Mouse (Mus musculus) MEL (cell line): ENCODE results near the gene Rbfox3. TPM values are rescaled to one million over a fixed set of nuclear protein-coding genes. Genes with fewer than 3 reads are reported as not detected.

Experiments used
- DNase-seq: peaks from one replicate; pipeline ENCODE4 v3.0.0; 2011; ENCODE audit warnings: low read depth, low spot score
- H3K27ac ChIP-seq: 2 replicates; pipeline ENCODE4 v1.5.1; 2012; ENCODE audit warnings: low read depth, mild to moderate bottlenecking, control low read depth, low read length, moderate library complexity; ENCODE audit not compliant: control insufficient read depth
- H3K27me3 ChIP-seq, 2 experiments: fragments of 150-350 bp in 1 of 2; sonication (generic) in 1 of 2; 2 replicates each; pipeline ENCODE4 v1.6.1; 2012; ENCODE audit warnings: low read length in 2 of 2, mild to moderate bottlenecking in 2 of 2, improper control_type of control experiment in 1 of 2, moderate library complexity in 1 of 2; ENCODE audit not compliant: insufficient read depth in 2 of 2, control insufficient read depth in 1 of 2
- H3K36me3 ChIP-seq, 2 experiments: 2 replicates each; pipeline ENCODE4 v1.6.1; 2012 to 2014; ENCODE audit warnings: low read length in 2 of 2, improper control_type of control experiment in 1 of 2, inconsistent platforms in 1 of 2, mild to moderate bottlenecking in 1 of 2; ENCODE audit not compliant: insufficient read depth in 2 of 2, control insufficient read depth in 1 of 2
- H3K4me1 ChIP-seq, 2 experiments: fragments of 150-350 bp in 1 of 2; sonication (generic) in 1 of 2; 2 replicates each; pipeline ENCODE4 v1.6.1; 2012; ENCODE audit warnings: low read length in 2 of 2, improper control_type of control experiment in 1 of 2, mild to moderate bottlenecking in 1 of 2; ENCODE audit not compliant: insufficient read depth in 2 of 2, control insufficient read depth in 1 of 2
- H3K4me3 ChIP-seq, 2 experiments: fragments of 150-350 bp in 1 of 2; sonication (generic) in 1 of 2; 2 replicates each; pipeline ENCODE4 v1.5.1; 2012; ENCODE audit warnings: low read depth in 2 of 2, low read length in 2 of 2, mild to moderate bottlenecking in 2 of 2, moderate library complexity in 2 of 2, control low read depth in 1 of 2, improper control_type of control experiment in 1 of 2; ENCODE audit not compliant: control insufficient read depth in 1 of 2, insufficient read depth in 1 of 2
- H3K79me2 ChIP-seq: 2 replicates; pipeline ENCODE4 v1.6.1; 2012; ENCODE audit warnings: mild to moderate bottlenecking, low read length, moderate library complexity; ENCODE audit not compliant: control insufficient read depth, poor library complexity, insufficient read depth
- H3K9ac ChIP-seq: 2 replicates; pipeline ENCODE4 v1.6.1; 2012; ENCODE audit warnings: low read depth, mild to moderate bottlenecking, control low read depth, low read length, moderate library complexity; ENCODE audit not compliant: control insufficient read depth, poor library complexity, severe bottlenecking
- H3K9me3 ChIP-seq: fragments of 150-350 bp; sonication (generic); replicated peaks from 2 replicates; pipeline ENCODE4 v1.6.1; 2012; ENCODE audit warnings: mild to moderate bottlenecking, low read length, improper control_type of control experiment, moderate library complexity; ENCODE audit not compliant: insufficient read depth
- CHD1 ChIP-seq: IDR thresholded peaks from 2 replicates; pipeline ENCODE4 v1.6.1; 2012; ENCODE audit warnings: low read depth, mild to moderate bottlenecking, inconsistent platforms, low read length, improper control_type of control experiment
- CTCF ChIP-seq, 3 experiments: IDR thresholded peaks in 2 of 3; conservative IDR thresholded peaks in 1 of 3; 2 replicates each; pipeline ENCODE4 v1.5.1; 2011 to 2012; ENCODE audit warnings: low read length in 3 of 3, low read depth in 2 of 3, mild to moderate bottlenecking in 2 of 3, improper control_type of control experiment in 1 of 3, inconsistent platforms in 1 of 3, mixed read lengths in 1 of 3, moderate library complexity in 1 of 3; ENCODE audit not compliant: control insufficient read depth in 1 of 3, insufficient read depth in 1 of 3, poor library complexity in 1 of 3, severe bottlenecking in 1 of 3
- E2F4 ChIP-seq: IDR thresholded peaks from 2 replicates; pipeline ENCODE4 v1.6.1; 2011; ENCODE audit warnings: low read depth, low read length, improper control_type of control experiment, borderline replicate concordance
- EP300 ChIP-seq, 2 experiments: IDR thresholded peaks; 2 replicates each; pipeline ENCODE4 v1.6.1; 2011; ENCODE audit warnings: improper control_type of control experiment in 2 of 2, low read length in 2 of 2, low read depth in 1 of 2, mild to moderate bottlenecking in 1 of 2
- GABPA ChIP-seq: IDR thresholded peaks from 2 replicates; pipeline ENCODE4 v1.6.1; 2012; ENCODE audit warnings: low read depth, mild to moderate bottlenecking, inconsistent platforms, low read length, improper control_type of control experiment, moderate library complexity
- KAT2A ChIP-seq: conservative IDR thresholded peaks from 2 replicates; pipeline ENCODE4 v1.6.1; 2012; ENCODE audit warnings: low read depth, low read length, improper control_type of control experiment, inconsistent platforms
- MAFK ChIP-seq: IDR thresholded peaks from 2 replicates; pipeline ENCODE4 v1.6.1; 2011; ENCODE audit warnings: low read depth, mild to moderate bottlenecking, low read length, improper control_type of control experiment, borderline replicate concordance
- MEF2A ChIP-seq: IDR thresholded peaks from 2 replicates; pipeline ENCODE4 v1.6.1; 2014; ENCODE audit warnings: low read depth, mild to moderate bottlenecking, inconsistent platforms, low read length, improper control_type of control experiment; ENCODE audit not compliant: poor library complexity, insufficient replicate concordance, severe bottlenecking; ENCODE audit errors: extremely low read depth
- MYB ChIP-seq: IDR thresholded peaks from 2 replicates; pipeline ENCODE4 v1.6.1; 2011; ENCODE audit warnings: mild to moderate bottlenecking, low read depth, low read length, improper control_type of control experiment
- NELFE ChIP-seq: IDR thresholded peaks from 2 replicates; pipeline ENCODE4 v1.6.1; 2011; ENCODE audit warnings: low read depth, low read length, improper control_type of control experiment
- POLR2A ChIP-seq, 2 experiments: IDR thresholded peaks; 2 replicates each; pipeline ENCODE4 v1.6.1; 2011 to 2012; ENCODE audit warnings: low read length in 2 of 2, mild to moderate bottlenecking in 2 of 2, control low read depth in 1 of 2, improper control_type of control experiment in 1 of 2, low read depth in 1 of 2, moderate library complexity in 1 of 2; ENCODE audit not compliant: control insufficient read depth in 1 of 2, insufficient read depth in 1 of 2, poor library complexity in 1 of 2
- POLR2AphosphoS5 ChIP-seq: IDR thresholded peaks from 2 replicates; pipeline ENCODE4 v1.6.1; 2012; ENCODE audit warnings: low read depth, borderline replicate concordance, mild to moderate bottlenecking, inconsistent platforms, low read length, moderate library complexity, mixed read lengths
- RCOR1 ChIP-seq: IDR thresholded peaks from 2 replicates; pipeline ENCODE4 v1.6.1; 2012; ENCODE audit warnings: low read depth, mild to moderate bottlenecking, inconsistent platforms, low read length, improper control_type of control experiment
- TAL1 ChIP-seq: IDR thresholded peaks from 2 replicates; pipeline ENCODE4 v1.6.1; 2012; ENCODE audit warnings: mild to moderate bottlenecking, inconsistent platforms, low read length, moderate library complexity, mixed read lengths
- TBP ChIP-seq: IDR thresholded peaks from 2 replicates; pipeline ENCODE4 v1.8.0; 2011; ENCODE audit warnings: low read depth, low read length, improper control_type of control experiment
- USF2 ChIP-seq, 2 experiments: IDR thresholded peaks; 2 replicates each; pipeline ENCODE4 v1.6.1; 2011 to 2012; ENCODE audit warnings: improper control_type of control experiment in 2 of 2, low read length in 2 of 2, borderline replicate concordance in 1 of 2, inconsistent platforms in 1 of 2, low read depth in 1 of 2, mild to moderate bottlenecking in 1 of 2; ENCODE audit not compliant: insufficient read depth in 1 of 2
- ZC3H11A ChIP-seq: IDR thresholded peaks from 2 replicates; pipeline ENCODE4 v1.6.1; 2012; ENCODE audit warnings: low read depth, mild to moderate bottlenecking, inconsistent platforms, low read length, improper control_type of control experiment
- ZKSCAN1 ChIP-seq: IDR thresholded peaks from 2 replicates; pipeline ENCODE4 v1.6.1; 2012; ENCODE audit warnings: low read depth, mild to moderate bottlenecking, inconsistent platforms, low read length, improper control_type of control experiment, moderate library complexity
- ZMIZ1 ChIP-seq: IDR thresholded peaks from 2 replicates; pipeline ENCODE4 v1.6.1; 2012; ENCODE audit warnings: low read depth, mild to moderate bottlenecking, inconsistent platforms, low read length, improper control_type of control experiment, moderate library complexity
- ZNF384 ChIP-seq: IDR thresholded peaks from 2 replicates; pipeline ENCODE4 v1.6.1; 2012; ENCODE audit warnings: low read depth, mild to moderate bottlenecking, inconsistent platforms, low read length, improper control_type of control experiment
- polyA plus RNA-seq, 2 experiments: library from polyadenylated mRNA; stranded (reverse) in 1 of 2; unstranded in 1 of 2; fragments of >175 nt in 1 of 2; fragments of >200 nt in 1 of 2; gene quantifications; 2 replicates each; pipeline versions ENCODE4 v1.2.1 to v1.2.4; 2012; ENCODE audit warnings: low replicate concordance in 2 of 2, low read depth in 1 of 2; ENCODE audit not compliant: insufficient read length in 2 of 2, insufficient read depth in 1 of 2, missing spikeins in 1 of 2
- total RNA-seq: library from RNA; depleted of rRNA; stranded (reverse); fragments of 300-350 nt; gene quantifications from 2 replicates; pipeline ENCODE4 v1.2.3, GENCODE M21; 2012

The Rbfox3 gene
- total and polyA plus RNA-seq, 3 experiments, result not detected

GRCm38 (mm10) chr11:118757488-118757887 lies 153.9 kb downstream of the Rbfox3 start:
- Histone ChIP-seq H3K9ac (no peak overlapping the region), H3K36me3 (no peaks in the 10 kb centered on the region), H3K4me1 (no peaks in the 10 kb centered on the region), H3K79me2 (no peaks in the 10 kb centered on the region), H3K4me3 (no peak overlapping the region), H3K27me3 (no peaks in the 10 kb centered on the region), H3K27ac (no peak overlapping the region), H3K9me3 (no peaks in the 10 kb centered on the region)
- TF ChIP-seq KAT2A (no peak), ZC3H11A (no peak), POLR2A (IDR thresholded peaks at IDR 0.05; ENCODE audit: control insufficient read depth in 1 of 2, insufficient read depth in 1 of 2, low read depth in 1 of 2, low read length in 2 of 2, poor library complexity in 1 of 2) (no peak), POLR2AphosphoS5 (no peak), RCOR1 (no peak), CHD1 (no peak), GABPA (no peak), TBP (no peak), NELFE (no peak), ZNF384 (no peak), MEF2A (no peak), ZKSCAN1 (no peak), CTCF (IDR thresholded peaks at IDR 0.05 in 2 of 3, conservative IDR thresholded peaks at IDR 0.05 in 1 of 3; ENCODE audit: control insufficient read depth in 1 of 3, insufficient read depth in 1 of 3, low read depth in 2 of 3, low read length in 3 of 3, poor library complexity in 1 of 3, severe bottlenecking in 1 of 3) (no peak)
- DNase-seq, result no peak

GRCm38 (mm10) chr11:118755003-118755402 lies 156.4 kb downstream of the Rbfox3 start:
- no peaks in the 10 kb centered on the region for H3K36me3 ChIP-seq
- no peaks in the 10 kb centered on the region for H3K27me3 ChIP-seq
- no peak overlapping the region for H3K9ac ChIP-seq
- DNase-seq, result no peak
- H3K79me2 ChIP-seq, result no peaks in the 10 kb centered on the region
- no peaks in the 10 kb centered on the region for H3K9me3 ChIP-seq
- H3K4me1 ChIP-seq, result no peaks in the 10 kb centered on the region
- no peak overlapping the region for H3K27ac ChIP-seq
- no peak overlapping the region for H3K4me3 ChIP-seq
- no peak for TF ChIP-seq MAFK
- no peak for TF ChIP-seq E2F4
- no peak for TF ChIP-seq MYB
- TF ChIP-seq ZMIZ1, result no peak
- TF ChIP-seq TAL1, result no peak
- TF ChIP-seq USF2 (IDR thresholded peaks at IDR 0.05; ENCODE audit: borderline replicate concordance in 1 of 2, insufficient read depth in 1 of 2, low read depth in 1 of 2, low read length in 2 of 2), result no peak
- no peak for TF ChIP-seq POLR2A (IDR thresholded peaks at IDR 0.05; ENCODE audit: control insufficient read depth in 1 of 2, insufficient read depth in 1 of 2, low read depth in 1 of 2, low read length in 2 of 2, poor library complexity in 1 of 2)
- TF ChIP-seq MEF2A, result no peak
- no peak for TF ChIP-seq EP300 (IDR thresholded peaks at IDR 0.05; ENCODE audit: low read depth in 1 of 2, low read length in 2 of 2)
